Comparison of ENCODE assay signal across 9 mouse cellular contexts in the genomic region with DNA sequence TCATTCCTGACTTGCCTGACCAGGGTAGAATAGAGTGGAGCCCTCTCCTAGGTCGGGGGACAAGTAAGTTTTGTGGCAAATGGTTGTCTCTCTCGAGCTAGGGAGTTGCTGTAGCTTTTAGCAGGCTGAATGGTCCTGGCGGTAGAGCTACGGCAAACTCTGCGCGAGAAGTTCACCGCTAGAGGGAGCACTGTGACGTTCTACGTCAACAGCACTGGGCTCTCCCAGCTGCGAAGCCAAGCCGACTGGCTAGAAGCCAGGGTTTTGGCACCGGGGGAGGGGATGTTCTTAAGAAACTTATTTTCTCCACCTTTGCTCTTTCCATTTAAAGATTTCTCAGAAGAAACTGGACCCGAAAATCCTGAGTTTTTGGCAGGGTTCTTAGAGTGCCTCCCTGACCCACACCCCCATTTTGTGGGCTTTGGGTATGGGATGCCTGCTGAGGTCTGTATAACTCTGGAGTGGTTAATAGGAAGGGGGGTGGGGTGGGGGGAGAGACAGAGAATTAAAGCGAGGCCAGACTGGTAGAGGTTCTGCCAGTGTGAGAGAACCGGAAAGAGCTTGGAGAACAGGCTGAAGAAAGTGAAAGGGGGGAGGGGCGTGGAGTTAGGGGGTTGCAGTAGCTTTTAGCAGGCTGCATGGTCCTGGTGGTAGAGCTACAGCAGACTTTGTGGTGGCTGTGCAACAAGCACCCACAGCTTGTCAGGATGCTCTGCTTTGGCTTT. TPM values are rescaled to one million over a fixed set of nuclear protein-coding genes. Genes with fewer than 3 reads are reported as not detected.
DNase-seq lines count a peak whose midpoint lies in the region; ATAC-seq lines count a peak whose summit lies in the region.
"Had no signal": no experiment of that assay in that cellular context is flagged by ENCODE, and none has a peak within 500 bp of the region (broad histone marks: within the 10 kb centered on the region; RNA-seq: fewer than 3 reads in every experiment).

No protein-coding gene starts in this region.

- H3K4me1 ChIP-seq in liver, embryonic 16.5 days (ENCODE audit: control insufficient read depth, low read depth, low read length) = no peaks in the 10 kb centered on the region
- H3K4me1 ChIP-seq: liver, embryonic 15.5 days had no signal

- no peak overlapping the region for H3K27ac ChIP-seq in liver, embryonic 16.5 days (ENCODE audit: low read length)
- H3K27ac ChIP-seq: liver, embryonic 15.5 days had no signal

- peak; percentile 94 for ATAC-seq in frontal cortex, adult (ENCODE audit: low TSS enrichment)
- ATAC-seq in liver, embryonic 16.5 days (ENCODE audit: low read depth) = 0 out of 2 replicates have a peak, but pooled peaks have one; percentile 27

- H3K4me2 ChIP-seq in liver, embryonic 16.5 days (ENCODE audit: low read depth, low read length) = no peak overlapping the region
- H3K4me2 ChIP-seq: liver, embryonic 15.5 days had no signal

- 4% methylated on average over 16 of the region's 16 CpGs for WGBS in liver, embryonic 16.5 days (ENCODE audit: insufficient replicate concordance)

- no peak overlapping the region for H3K9ac ChIP-seq in liver, embryonic 16.5 days (ENCODE audit: low read depth, low read length)
- H3K9ac ChIP-seq: liver, embryonic 15.5 days had no signal

- peak; percentile 54 for DNase-seq in NIH3T3 (ENCODE audit: low read depth)
- DNase-seq in cerebellum, adult 9-10 months = peak; percentile 82
- peak; percentile 74 to 78 for DNase-seq in heart, postnatal 36 days
- DNase-seq in layer of hippocampus, adult 11-12 months (ENCODE audit: low spot score) = peak; percentile 91
- peak; percentile 74 for DNase-seq in ovary, postnatal 10 days (ENCODE audit: low spot score)
- peak; percentile 5 to 9 for DNase-seq in thymus, postnatal 36 days

- H3K36me3 ChIP-seq in liver, embryonic 16.5 days (ENCODE audit: control insufficient read depth, insufficient read depth) = no peaks in the 10 kb centered on the region
- H3K36me3 ChIP-seq: liver, embryonic 15.5 days had no signal

- no peak overlapping the region for H3K4me3 ChIP-seq in liver, embryonic 16.5 days (ENCODE audit: low read depth, low read length)
- H3K4me3 ChIP-seq: liver, embryonic 15.5 days had no signal

- no peaks in the 10 kb centered on the region for H3K9me3 ChIP-seq in liver, embryonic 16.5 days (replicated peaks; ENCODE audit: control insufficient read depth, low read length)
- H3K9me3 ChIP-seq: liver, embryonic 15.5 days had no signal

- intact Hi-C loops in heart, postnatal 36 days (cut with DNase I) = no loop called here

- H3K27me3 ChIP-seq in liver, embryonic 16.5 days (ENCODE audit: control insufficient read depth, insufficient read depth, low read depth, low read length) = no peaks in the 10 kb centered on the region
- H3K27me3 ChIP-seq: liver, embryonic 15.5 days had no signal

RNA-seq across cellular contexts. Expression of gene Klhl29, which starts 35.1 kb away (rescaled TPM):
- under 1 TPM; 0.28 to 0.38 TPM for total RNA-seq in heart, postnatal 36 days (2021)
- 0.02 and 0.04 TPM in 2 replicates for polyA plus RNA-seq in liver, embryonic 16.5 days (2015; fragmentation: Nextera tagmentation; extraction: Ambion mirVana)

Comparison
In these comparisons a context has a peak if more than half of its experiments do, and no peak if none do; other contexts are left out.
1. DNase-seq: peak in every context shown above with its lines; median percentile 91 in layer of hippocampus, adult 11-12 months; 82 in cerebellum, adult 9-10 months; 76 in heart, postnatal 36 days; 74 in ovary, postnatal 10 days; 54 in NIH3T3; 7 in thymus, postnatal 36 days.